Mouse (Mus musculus) liver, postnatal 0 days (tissue): ENCODE results near the gene Ccdc174.

ENCODE experiments used
- CTCF ChIP-seq: sonication (generic); IDR thresholded peaks from 2 replicates; pipeline ENCODE4 v1.5.1; 2016; ENCODE audit warnings: antibody characterized with exemption, low read depth
- EP300 ChIP-seq: IDR thresholded peaks from 2 replicates; pipeline ENCODE4 v1.6.1; 2016; ENCODE audit warnings: antibody characterized with exemption, low read depth, mild to moderate bottlenecking

GRCm38 (mm10) chr6:91891776-91892175 is 13.9 kb downstream of the Ccdc174 start:
- no peak for TF ChIP-seq EP300
- TF ChIP-seq CTCF: no peak
